Mouse (Mus musculus) T-cell, adult 2 months (primary cell): ENCODE measurements around the gene Ttn.

Experiments used
- DNase-seq: peaks from one replicate; pipeline ENCODE4 v3.0.0; 2022; ENCODE audit warnings: low spot score

The Ttn gene

DNA sequence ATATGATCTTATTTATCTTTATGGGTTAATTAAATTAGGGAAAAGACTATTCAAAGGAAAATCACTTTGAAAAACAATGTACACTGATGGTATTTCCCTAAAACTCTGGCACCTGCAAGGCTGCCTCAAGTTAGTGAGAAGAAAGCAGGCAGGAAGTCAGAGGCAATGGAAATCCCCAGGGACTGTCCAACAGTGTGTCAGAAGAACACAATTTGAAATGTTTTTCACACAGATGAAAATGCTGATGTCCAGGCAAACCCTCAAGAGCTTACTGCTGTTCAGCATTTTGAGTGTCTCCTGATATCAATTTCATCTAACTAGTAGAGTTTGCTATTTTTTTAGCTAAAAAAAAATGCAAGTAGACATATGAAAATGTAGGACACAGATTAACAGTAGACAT, 161.9 kb downstream of the Ttn start:
- no peak for DNase-seq

- no peak for DNase-seq
These were observed 164.6 kb downstream of the Ttn start for GRCm38 (mm10) chr2:76817796-76818195.

GRCm38 (mm10) chr2:76814048-76814817, 168.1 kb downstream of the Ttn start:
- DNase-seq: no peak

DNA sequence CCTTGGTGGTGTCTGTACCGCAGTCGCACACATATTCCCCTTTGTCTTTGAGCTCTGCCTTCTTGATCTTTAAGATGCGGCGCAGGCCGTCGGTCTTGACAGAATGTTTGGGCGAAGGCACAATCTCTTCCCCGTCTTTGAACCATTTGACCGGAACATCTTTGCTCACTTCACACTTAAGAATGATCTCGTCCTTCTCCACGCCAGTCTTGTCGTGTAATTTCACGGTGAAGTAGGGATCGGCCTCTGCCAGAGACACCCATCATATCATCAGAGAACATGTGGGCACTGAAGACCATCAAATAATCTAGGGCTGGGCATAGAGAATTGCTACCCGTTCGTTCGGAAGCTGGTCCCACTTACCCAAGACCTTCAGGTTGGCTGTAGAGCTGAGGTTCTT, 171.2 kb downstream of the Ttn start:
- DNase-seq: no peak

DNA sequence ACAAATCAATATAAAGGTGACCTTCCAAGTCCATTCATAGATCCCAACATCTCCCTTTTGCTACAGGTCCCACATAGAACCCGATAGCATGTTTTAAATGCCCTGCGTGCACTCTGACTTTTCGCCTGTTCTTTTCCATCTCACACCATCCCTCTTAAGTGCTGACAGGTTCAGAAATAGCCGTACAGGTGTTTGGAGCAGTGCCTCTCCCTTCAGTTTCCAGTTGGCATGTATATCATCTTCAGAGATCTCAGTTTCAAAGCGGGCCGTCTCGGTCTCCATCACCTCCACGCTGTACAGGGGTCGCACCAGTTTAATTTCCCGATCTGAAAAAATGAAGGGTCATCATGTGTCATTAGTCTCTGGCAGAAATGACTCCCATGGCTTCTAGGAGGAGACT, 174.0 kb downstream of the Ttn start:
- no peak for DNase-seq

DNA sequence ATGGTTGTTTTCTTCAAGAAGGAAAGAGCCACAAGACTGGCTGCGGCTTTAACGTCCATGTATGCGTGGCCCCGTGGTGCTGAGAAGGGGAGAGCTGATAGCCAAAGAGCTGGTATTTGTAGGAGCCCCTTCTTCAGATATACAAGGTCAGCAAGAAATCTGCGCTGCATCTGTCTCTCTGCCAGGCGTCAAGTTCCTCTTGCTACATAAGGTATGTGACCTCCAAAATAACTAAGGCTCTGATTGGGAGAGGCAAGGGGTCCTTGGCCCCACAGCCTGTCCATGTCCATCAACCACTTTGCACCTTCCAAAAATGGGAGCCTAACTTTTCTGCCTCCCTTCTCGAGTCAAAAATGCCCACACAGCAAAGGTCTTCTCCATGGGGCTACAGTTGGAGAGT, 175.1 kb downstream of the Ttn start:
- no peak for DNase-seq

DNA sequence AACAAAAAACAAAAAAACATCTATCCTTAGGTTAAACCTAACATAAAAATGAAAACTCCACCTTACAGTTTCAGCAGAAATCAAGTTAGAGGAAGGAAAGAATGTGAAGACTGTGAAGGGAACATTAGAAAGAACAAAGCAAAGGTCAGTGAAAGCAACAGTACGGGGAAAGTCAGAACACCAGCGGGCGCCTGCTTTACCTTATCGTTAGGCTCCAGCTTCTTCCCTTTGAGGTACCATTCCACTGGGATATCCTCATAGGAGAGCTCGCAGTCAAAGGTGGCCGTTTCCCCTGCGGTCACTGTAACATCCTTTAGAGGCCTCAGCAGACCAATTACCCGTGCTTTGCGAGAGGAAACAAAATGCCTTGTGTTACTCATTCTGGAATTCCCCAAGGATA, 175.5 kb downstream of the Ttn start:
- no peak for DNase-seq

- DNase-seq: no peak
These were observed 176.0 kb downstream of the Ttn start for GRCm38 (mm10) chr2:76806376-76806775.

- DNase-seq: no peak
These were observed 177.0 kb downstream of the Ttn start for GRCm38 (mm10) chr2:76805191-76805892.

GRCm38 (mm10) chr2:76784171-76784570, 198.2 kb downstream of the Ttn start:
- DNase-seq: no peak

- DNase-seq: no peak
These were observed 201.6 kb downstream of the Ttn start for GRCm38 (mm10) chr2:76780792-76781191.

DNA sequence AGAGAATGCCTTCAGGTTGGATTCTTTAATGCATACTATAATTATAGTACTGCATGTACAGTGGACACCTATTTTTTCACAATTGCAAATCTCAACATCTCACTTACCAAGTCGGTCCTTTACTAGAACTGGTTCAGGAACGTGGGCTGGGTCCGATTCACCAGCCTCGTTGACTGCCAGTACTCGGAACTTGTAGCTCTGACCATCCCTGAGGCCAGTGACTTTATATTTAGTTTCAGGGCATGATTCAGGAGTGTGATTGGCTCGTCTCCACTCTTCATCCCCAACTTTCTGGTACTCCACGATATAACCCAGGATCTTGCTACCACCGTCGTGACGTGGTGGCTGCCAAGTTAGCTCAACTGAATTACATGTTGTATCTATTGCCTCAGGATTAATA, 212.5 kb downstream of the Ttn start:
- DNase-seq: no peak

DNA sequence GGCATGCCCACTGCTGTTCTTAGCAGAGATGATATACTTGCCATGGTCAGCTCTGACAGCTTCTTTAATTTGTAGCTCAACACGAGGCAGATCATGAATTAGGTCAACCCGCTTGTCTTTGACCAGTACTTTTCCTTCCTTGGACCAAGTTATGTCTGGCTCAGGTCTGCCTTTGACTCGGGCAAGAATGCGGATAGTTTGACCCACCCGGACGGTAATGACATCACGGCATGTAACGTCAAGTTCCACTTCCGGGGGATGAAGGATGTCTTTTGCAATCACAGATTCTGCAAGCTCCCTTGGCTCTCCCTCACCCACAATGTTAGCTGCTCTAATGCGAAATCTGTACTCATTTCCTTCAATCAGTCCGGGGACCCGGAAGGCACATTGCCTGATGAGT, 215.1 kb downstream of the Ttn start:
- DNase-seq: no peak

DNA sequence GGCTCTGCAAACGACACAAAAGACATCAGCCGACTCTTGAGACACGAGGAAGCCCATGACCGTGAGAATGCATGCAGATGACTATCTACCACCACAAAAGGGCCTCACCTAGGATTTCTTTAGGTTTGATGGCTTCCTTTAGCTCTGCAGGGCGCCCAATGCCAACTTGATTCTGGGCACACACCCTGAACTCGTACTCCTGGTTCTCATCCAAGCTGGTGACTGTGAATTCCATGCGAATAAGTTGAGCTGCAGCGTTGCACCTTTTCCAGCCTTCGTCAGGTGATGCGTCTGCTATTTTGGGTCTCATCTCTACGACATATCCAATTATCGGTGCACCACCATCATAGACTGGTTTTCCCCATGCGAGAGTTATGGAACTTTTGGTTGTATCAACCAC, 217.8 kb downstream of the Ttn start:
- no peak for DNase-seq

DNA sequence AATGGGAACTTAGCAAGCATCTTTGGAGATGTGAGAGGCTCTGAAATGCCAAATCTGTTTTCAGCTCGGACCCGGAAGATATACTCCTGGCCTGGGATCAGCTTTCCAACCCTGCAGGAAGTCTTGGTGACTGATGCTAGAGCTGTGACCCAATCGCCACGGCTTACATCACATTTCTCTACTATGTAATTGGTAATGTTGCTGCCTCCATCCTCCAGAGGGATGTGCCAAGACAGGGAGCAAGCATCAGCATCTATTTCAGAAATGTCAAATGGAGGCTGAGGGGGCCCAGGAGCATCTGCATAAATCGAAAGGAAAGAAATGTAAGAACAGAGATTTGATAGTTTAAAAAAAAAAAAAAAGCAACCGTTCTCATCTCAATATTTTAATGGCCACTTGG, 220.2 kb downstream of the Ttn start:
- DNase-seq: no peak

GRCm38 (mm10) chr2:76756461-76756860, 225.9 kb downstream of the Ttn start:
- DNase-seq: no peak

GRCm38 (mm10) chr2:76751993-76752392, 230.4 kb downstream of the Ttn start:
- no peak for DNase-seq

GRCm38 (mm10) chr2:76749341-76750110, 232.8 kb downstream of the Ttn start:
- no peak for DNase-seq

DNA sequence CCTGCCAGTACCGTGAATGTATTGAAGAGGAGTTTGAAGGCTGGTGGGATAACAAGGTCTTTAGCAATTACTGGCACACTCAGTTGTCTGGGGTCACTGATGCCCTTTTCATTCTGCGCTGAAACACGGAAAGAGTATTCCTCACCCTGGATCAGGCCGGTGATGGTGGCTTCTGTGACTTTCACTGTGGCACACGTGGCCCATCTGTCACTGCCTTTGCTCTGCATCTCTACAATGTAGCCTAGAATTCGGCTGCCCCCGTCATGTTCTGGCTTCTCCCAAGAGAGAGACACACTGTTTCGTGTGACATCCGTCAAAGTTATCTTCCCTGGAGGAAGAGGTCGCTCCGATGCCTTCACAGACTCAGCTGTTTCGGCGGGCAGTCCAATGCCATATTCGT, 233.7 kb downstream of the Ttn start:
- DNase-seq: no peak

- no peak for DNase-seq
These were observed 262.7 kb downstream of the Ttn start for GRCm38 (mm10) chr2:76719650-76720049.

GRCm38 (mm10) chr2:76714984-76715383, 267.4 kb downstream of the Ttn start:
- peak; percentile 6 for DNase-seq

DNA sequence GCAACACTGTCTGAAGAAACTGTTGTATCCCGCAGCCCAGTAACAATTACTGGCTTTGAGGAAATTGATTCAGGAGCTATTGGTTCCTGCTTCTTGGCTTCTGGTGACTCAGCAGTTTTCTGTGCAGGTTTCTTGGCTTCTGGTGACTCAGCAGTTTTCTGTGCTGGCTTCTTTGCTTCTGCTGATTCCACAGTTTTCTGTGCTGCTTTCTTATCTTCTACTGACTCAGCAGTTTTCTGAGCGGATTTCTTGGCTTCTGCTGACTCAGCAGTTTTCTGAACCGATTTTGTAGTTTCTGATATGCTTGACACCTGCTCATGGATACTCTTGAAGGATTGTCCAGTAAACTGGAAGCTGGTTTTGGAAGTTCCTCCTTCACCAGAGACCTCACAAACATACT, 273.8 kb downstream of the Ttn start:
- DNase-seq: no peak

GRCm38 (mm10) chr2:76705655-76706054, 276.7 kb downstream of the Ttn start:
- DNase-seq: no peak
